Mouse (Mus musculus) intestine, postnatal 0 days (tissue): ENCODE measurements around the gene Wfdc5. TPM values are rescaled to one million over a fixed set of nuclear protein-coding genes. Genes with fewer than 3 reads are reported as not detected.

Experiments
- ATAC-seq: fragments of 200-750 bp; cut with Nextera tagmentation; 2 replicates; pipeline ENCODE4 v1.8.0; 2017; ENCODE audit warnings: mild to moderate bottlenecking, moderate TSS enrichment, moderate library complexity
- H3K27ac ChIP-seq: fragments of 300-500 bp; sonication (generic); 2 replicates; pipeline ENCODE4 v1.5.1; 2014; ENCODE audit warnings: mild to moderate bottlenecking, low read depth, low read length, moderate library complexity
- H3K27me3 ChIP-seq: fragments of 300-500 bp; sonication (generic); replicated peaks from 2 replicates; pipeline ENCODE4 v1.6.1; 2014; ENCODE audit warnings: low read length, mixed read lengths; ENCODE audit not compliant: control insufficient read depth, insufficient read depth
- H3K36me3 ChIP-seq: fragments of 300-500 bp; sonication (generic); 2 replicates; pipeline ENCODE4 v1.6.1; 2014; ENCODE audit warnings: mild to moderate bottlenecking, moderate library complexity; ENCODE audit not compliant: control insufficient read depth, insufficient read depth
- H3K4me1 ChIP-seq: fragments of 300-500 bp; sonication (generic); replicated peaks from 2 replicates; pipeline ENCODE4 v1.6.1; 2014; ENCODE audit warnings: antibody characterized with exemption, low read length, mixed read lengths; ENCODE audit not compliant: control insufficient read depth, insufficient read depth
- H3K4me2 ChIP-seq: fragments of 300-500 bp; sonication (generic); replicated peaks from 2 replicates; pipeline ENCODE4 v1.6.1; 2014; ENCODE audit warnings: low read depth, mild to moderate bottlenecking, moderate library complexity
- H3K4me3 ChIP-seq: fragments of 300-500 bp; sonication (generic); 2 replicates; pipeline ENCODE4 v1.5.1; 2014; ENCODE audit warnings: low read depth, low read length
- H3K9ac ChIP-seq: fragments of 300-500 bp; sonication (generic); 2 replicates; pipeline ENCODE4 v1.6.1; 2014; ENCODE audit warnings: mild to moderate bottlenecking, low read depth, low read length
- H3K9me3 ChIP-seq: fragments of 300-500 bp; sonication (generic); 2 replicates; pipeline ENCODE4 v1.6.1; 2016; ENCODE audit warnings: mixed run types; ENCODE audit not compliant: control insufficient read depth
- CTCF ChIP-seq: sonication (generic); IDR thresholded peaks from 2 replicates; pipeline ENCODE4 v1.5.1; 2016; ENCODE audit warnings: low read depth, mild to moderate bottlenecking, control low read depth, antibody characterized with exemption, moderate library complexity
- WGBS: fragments of 180-500 bp; shearing (Covaris S2); extraction: QIAGEN DNeasy Blood & Tissue Kit; methylation state at CpG from one replicate; pipeline ENCODE4 v1.1.7; 2014; 5-methylcytosine and 5-hydroxymethylcytosine counted together
- polyA plus RNA-seq: library from polyadenylated mRNA; unstranded; fragments of >200 nt; fragmentation: Nextera tagmentation; extraction: Ambion mirVana; gene quantifications from 2 replicates; pipeline ENCODE4 v1.2.1, GENCODE M21; 2015

Wfdc5 gene
- polyA plus RNA-seq, 1 experiment from 2014 or later = 0.44 TPM

- H3K9me3 ChIP-seq = no peaks in the 10 kb centered on the region
- ATAC-seq = no peak
- no peak overlapping the region for H3K9ac ChIP-seq
- peaks cover 25% of the 10 kb centered on the region for H3K36me3 ChIP-seq
- no peak for TF ChIP-seq CTCF
- H3K4me3 ChIP-seq = no peak overlapping the region
- no peak overlapping the region for H3K4me2 ChIP-seq
- H3K27me3 ChIP-seq = no peaks in the 10 kb centered on the region
- 82% methylated on average over 7 of the region's 7 CpGs for WGBS
- no peak overlapping the region for H3K27ac ChIP-seq
- H3K4me1 ChIP-seq = no peaks in the 10 kb centered on the region
Observed at GRCm38 (mm10) chr2:164156158-164156557, 26.4 kb downstream of the Wfdc5 start.

GRCm38 (mm10) chr2:164154007-164154406 is 28.5 kb downstream of the Wfdc5 start:
- no peaks in the 10 kb centered on the region for H3K27me3 ChIP-seq
- no peak for TF ChIP-seq CTCF
- H3K9ac ChIP-seq = no peak overlapping the region
- 95% methylated on average over 10 of the region's 10 CpGs for WGBS
- no peaks in the 10 kb centered on the region for H3K4me1 ChIP-seq
- no peaks in the 10 kb centered on the region for H3K9me3 ChIP-seq
- H3K27ac ChIP-seq = no peak overlapping the region
- ATAC-seq = no peak
- no peak overlapping the region for H3K4me2 ChIP-seq
- no peak overlapping the region for H3K4me3 ChIP-seq
- H3K36me3 ChIP-seq = peaks cover 33% of the 10 kb centered on the region

GRCm38 (mm10) chr2:164152341-164152740 is 30.2 kb downstream of the Wfdc5 start:
- ATAC-seq = no peak
- 92% methylated on average over 11 of the region's 11 CpGs for WGBS
- TF ChIP-seq CTCF = no peak

GRCm38 (mm10) chr2:164150086-164150760 is 32.3 kb downstream of the Wfdc5 start:
- no peak for TF ChIP-seq CTCF
- Histone ChIP-seq H3K27me3 (no peaks in the 10 kb centered on the region), H3K4me1 (no peaks in the 10 kb centered on the region), H3K9ac (no peak overlapping the region), H3K4me3 (no peak overlapping the region), H3K36me3 (peaks cover 33% of the 10 kb centered on the region), H3K9me3 (no peaks in the 10 kb centered on the region), H3K4me2 (no peak overlapping the region), H3K27ac (no peak overlapping the region)
- 55% methylated on average over 14 of the region's 14 CpGs for WGBS
- no peak for ATAC-seq

More at GRCm38 (mm10) chr2:164152341-164152740, 30.2 kb downstream of the Wfdc5 start:
- Histone ChIP-seq H3K27me3 (no peaks in the 10 kb centered on the region), H3K4me1 (no peaks in the 10 kb centered on the region), H3K9me3 (no peaks in the 10 kb centered on the region), H3K27ac (no peak overlapping the region), H3K4me3 (no peak overlapping the region), H3K4me2 (no peak overlapping the region), H3K36me3 (peaks cover 33% of the 10 kb centered on the region), H3K9ac (no peak overlapping the region)

DNA sequence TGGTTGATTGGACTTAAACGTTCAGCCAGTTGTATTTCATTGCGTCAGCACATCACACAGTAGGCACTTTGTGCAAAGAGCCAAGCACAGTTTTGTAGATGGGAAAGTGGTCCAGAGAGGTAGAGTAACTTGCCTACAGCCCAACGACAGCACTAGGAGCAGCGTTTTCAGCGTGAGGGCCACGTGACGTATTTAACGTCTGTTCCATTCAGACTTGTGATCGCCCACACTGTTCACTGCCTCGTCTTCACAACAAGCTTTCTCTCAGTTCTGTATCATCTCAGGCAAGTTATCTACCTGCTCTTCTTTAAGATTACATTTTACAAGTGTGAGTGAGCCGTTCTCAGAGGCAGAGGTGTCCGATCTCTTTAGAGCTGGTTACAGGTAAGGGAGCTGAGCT is 36.0 kb downstream of the Wfdc5 start:
- Histone ChIP-seq H3K9me3 (no peaks in the 10 kb centered on the region), H3K36me3 (peaks cover 10% of the 10 kb centered on the region; the same call in 1 of the 2 replicates), H3K9ac (no peak overlapping the region), H3K4me1 (no peaks in the 10 kb centered on the region), H3K27ac (no peak overlapping the region), H3K4me2 (no peak overlapping the region), H3K4me3 (no peak overlapping the region), H3K27me3 (no peaks in the 10 kb centered on the region)
- WGBS = 96% methylated on average over 12 of the region's 12 CpGs
- no peak for TF ChIP-seq CTCF
- ATAC-seq = no peak

GRCm38 (mm10) chr2:164144541-164144940 is 38.0 kb downstream of the Wfdc5 start:
- WGBS = 62% methylated on average over 10 of the region's 10 CpGs
- H3K4me1 ChIP-seq = no peaks in the 10 kb centered on the region
- no peaks in the 10 kb centered on the region for H3K27me3 ChIP-seq
- H3K9me3 ChIP-seq = no peaks in the 10 kb centered on the region
- TF ChIP-seq CTCF = no peak
- H3K9ac ChIP-seq = no peak overlapping the region
- H3K4me3 ChIP-seq = no peak overlapping the region
- no peak for ATAC-seq
- no peaks in the 10 kb centered on the region for H3K36me3 ChIP-seq
- H3K4me2 ChIP-seq = no peak overlapping the region
- no peak overlapping the region for H3K27ac ChIP-seq
